In the genomic region with DNA sequence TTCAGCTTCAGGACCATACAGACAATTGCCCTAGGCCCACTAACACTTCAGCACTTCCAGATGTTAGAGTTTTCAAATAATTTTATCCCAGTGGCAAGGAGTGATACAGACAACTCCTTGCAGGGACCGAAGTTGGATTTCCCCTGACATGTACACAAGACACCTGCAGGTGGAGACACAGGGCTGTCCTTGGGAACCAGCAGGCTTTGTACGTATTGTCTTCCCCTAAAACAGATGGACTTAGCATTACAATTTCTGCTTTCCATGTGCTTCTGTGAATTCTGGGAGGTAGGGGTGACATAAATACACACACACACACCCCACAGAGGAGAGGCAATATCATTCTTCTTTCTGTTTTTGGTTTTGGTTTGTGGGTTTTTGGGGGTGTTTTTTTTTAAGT, we compare ENCODE assay signal across 8 mouse cellular contexts.
DNase-seq lines count a peak whose midpoint lies in the region; ATAC-seq lines count a peak whose summit lies in the region.

No protein-coding gene starts in this region.

- intact Hi-C loops in left cerebral cortex, postnatal 10 days (cut with DNase I): loop anchor here (10.0 kb wide), 3 partner anchors 101 to 211 kb away; a partner anchor contains a TSS

- DNase-seq in gastrocnemius, adult 18-20 months (ENCODE audit: low spot score): peak; percentile 1
- DNase-seq in gastrocnemius, postnatal 10 days: no peak
- peak; percentile 20 to 45 for DNase-seq in CD8-positive naive resting alpha-beta T cell, adult 2 months (ENCODE audit: low read depth in 2 of 2, low spot score in 2 of 2)
- peak; percentile 64 to 65 for DNase-seq in cerebellum, adult 18-20 months
- DNase-seq in frontal cortex, postnatal 14 days (ENCODE audit: low spot score in 2 of 2): peak; percentile 6 to 9
- DNase-seq in left cerebral cortex, postnatal 10 days (ENCODE audit: extremely low spot score in 1 of 2, low spot score in 2 of 2): peak; percentile 30 to 35
- DNase-seq in natural killer cell, adult 2 months (ENCODE audit: low spot score in 2 of 2): peak; percentile 1 to 12

- no peak for ATAC-seq in megakaryocyte, adult 5-6 weeks (ENCODE audit: poor library complexity, severe bottlenecking)
